Mouse (Mus musculus) brain, embryonic 14.5 days (tissue): ENCODE measurements around the gene Mblac1. TPM values are rescaled to one million over a fixed set of nuclear protein-coding genes. Genes with fewer than 3 reads are reported as not detected.

Experiments used
- DNase-seq: peaks from one replicate; pipeline ENCODE4 v3.0.0-alpha.2; 2011; ENCODE audit warnings: low read depth
- CTCF ChIP-seq: fragments of 200-500 bp; IDR thresholded peaks from 2 replicates; pipeline ENCODE4 v1.5.1; 2012; ENCODE audit warnings: inconsistent platforms, mild to moderate bottlenecking, moderate library complexity, borderline replicate concordance; ENCODE audit not compliant: insufficient read depth, insufficient read length; ENCODE audit errors: extremely low read depth
- POLR2A ChIP-seq: fragments of 200-500 bp; IDR thresholded peaks from 2 replicates; pipeline ENCODE4 v1.6.1; 2012; ENCODE audit warnings: mild to moderate bottlenecking, inconsistent platforms, borderline replicate concordance; ENCODE audit not compliant: poor library complexity, insufficient read depth, insufficient read length, severe bottlenecking; ENCODE audit errors: extremely low read depth
- polyA plus RNA-seq: library from polyadenylated mRNA; depleted of rRNA; stranded (reverse); fragments of >200 nt; gene quantifications from 2 replicates; pipeline ENCODE4 v1.2.3, GENCODE M21; 2012; rRNA removed

Gene Mblac1
- polyA plus RNA-seq, 1 experiment: 10.3 TPM

DNA sequence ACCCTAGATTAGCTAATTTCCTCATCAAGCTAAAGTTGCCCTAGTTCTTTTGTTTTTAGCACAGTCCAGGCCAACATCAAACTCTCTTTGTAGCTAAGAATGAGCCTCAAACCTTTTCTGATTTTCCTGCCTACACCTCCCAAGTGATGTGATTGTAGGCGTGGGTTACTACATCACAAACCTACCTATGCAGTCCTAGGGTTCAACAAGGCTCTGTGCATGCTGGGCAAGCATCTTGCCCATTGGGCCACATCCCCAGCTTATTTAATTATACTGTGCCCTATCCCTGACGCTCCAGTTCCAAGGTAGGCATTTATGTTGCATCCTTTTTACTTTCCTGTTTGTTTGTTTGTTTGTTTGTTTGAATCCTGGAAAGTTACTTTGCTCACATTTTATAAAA, 31.6 kb downstream of the Mblac1 start, which contains the start of gene Nxpe5:
Gene Nxpe5 (plus strand): TSS at position 199 of the 400 bp plus-strand sequence.
- DNase-seq: no peak
- TF ChIP-seq CTCF (no peak), POLR2A (no peak)

DNA sequence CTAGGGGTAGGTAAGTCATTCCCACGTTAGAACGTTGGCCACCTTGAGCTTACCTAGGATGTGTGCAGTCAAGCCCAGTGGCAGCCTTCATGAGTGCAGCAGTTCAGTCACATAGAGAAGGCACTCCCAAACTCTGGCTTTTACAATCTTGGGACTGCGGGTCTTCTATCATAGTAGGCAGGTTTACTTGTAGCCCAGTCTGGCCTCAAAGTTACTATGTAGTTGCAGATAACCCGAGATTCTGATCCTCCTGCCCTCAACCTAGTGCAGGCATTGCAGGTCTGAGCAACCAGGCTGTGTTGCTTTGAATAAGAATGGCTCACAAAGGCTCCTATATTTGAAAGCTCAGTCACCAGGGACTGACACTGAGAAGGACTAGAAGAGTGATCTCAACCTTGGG, 32.4 kb downstream of the Mblac1 start:
- no peak for DNase-seq
- TF ChIP-seq CTCF (no peak), POLR2A (no peak)

DNA sequence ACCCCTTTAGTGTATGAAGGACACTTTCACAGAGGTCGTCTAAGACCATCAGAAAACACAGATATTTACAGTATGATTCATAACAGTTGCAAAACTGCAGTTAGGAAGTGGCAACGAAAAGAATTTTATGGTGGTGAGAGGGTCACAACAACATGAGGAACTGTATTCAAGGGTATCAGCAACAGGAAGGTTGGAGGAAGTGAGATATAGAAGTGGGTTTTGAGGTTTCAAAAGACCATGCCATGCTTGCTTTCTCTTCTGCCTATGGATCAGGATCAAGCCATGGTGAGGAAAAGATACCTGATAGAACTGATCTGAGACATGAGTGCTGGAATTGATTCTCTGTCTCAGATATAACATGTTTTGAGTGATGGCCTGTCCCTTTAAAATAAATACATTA, 33.3 kb downstream of the Mblac1 start:
- no peak for TF ChIP-seq POLR2A
- TF ChIP-seq CTCF: no peak
- DNase-seq: no peak

- TF ChIP-seq POLR2A (no peak), CTCF (peak; percentile 45; the same call in 1 of the 2 replicates)
- DNase-seq: peak; percentile 5
Observed at GRCm38 (mm10) chr5:138228026-138228425, 33.9 kb downstream of the Mblac1 start.

- DNase-seq: no peak
- no peak for TF ChIP-seq CTCF
- TF ChIP-seq POLR2A: no peak
Observed at GRCm38 (mm10) chr5:138229511-138229910, 35.4 kb downstream of the Mblac1 start.

- no peak for DNase-seq
- TF ChIP-seq CTCF: no peak
- TF ChIP-seq POLR2A: no peak
Observed at GRCm38 (mm10) chr5:138233778-138234177, 39.7 kb downstream of the Mblac1 start.

- no peak for DNase-seq
- TF ChIP-seq CTCF: no peak
- no peak for TF ChIP-seq POLR2A
Observed at GRCm38 (mm10) chr5:138234224-138234623, 40.1 kb downstream of the Mblac1 start.

GRCm38 (mm10) chr5:138241511-138241910, 47.4 kb downstream of the Mblac1 start:
- DNase-seq: no peak
- TF ChIP-seq CTCF (no peak), POLR2A (no peak)

Other genes starting within 250 kb of the Mblac1 start
- gene Gjc3, start 231.2 kb upstream of the Mblac1 start, polyA plus RNA-seq: 0.39 and 0.82 TPM in 2 replicates
- gene Azgp1, start 212.8 kb upstream of the Mblac1 start, polyA plus RNA-seq: 0.08 TPM in 1 of 2 replicates, not detected in the other
- not detected in 2 replicates for gene Smok3a, start 173.1 kb upstream of the Mblac1 start, polyA plus RNA-seq
- gene Smok3b, start 172.9 kb upstream of the Mblac1 start, polyA plus RNA-seq: not detected in 2 replicates
- not detected in 2 replicates for gene Smok3c, start 141.1 kb upstream of the Mblac1 start, polyA plus RNA-seq
- 15.8 and 24.1 TPM in 2 replicates for gene Zkscan1, start 109.2 kb upstream of the Mblac1 start, polyA plus RNA-seq
- gene Zscan21, start 77.4 kb upstream of the Mblac1 start, polyA plus RNA-seq: 63.8 and 66.3 TPM in 2 replicates
- 10.3 and 11.9 TPM in 2 replicates for gene Zfp113, start 38.6 kb upstream of the Mblac1 start, polyA plus RNA-seq
- 134 and 144 TPM in 2 replicates for gene Cops6, start 33.2 kb upstream of the Mblac1 start, polyA plus RNA-seq
- gene Ap4m1, start 22.3 kb upstream of the Mblac1 start, polyA plus RNA-seq: 60.2 and 77.6 TPM in 2 replicates
- 111 and 146 TPM in 2 replicates for gene Mcm7, start 21.9 kb upstream of the Mblac1 start, polyA plus RNA-seq
- gene Taf6, start 6.9 kb upstream of the Mblac1 start, polyA plus RNA-seq: 89.7 and 128 TPM in 2 replicates
- 20.6 and 22.7 TPM in 2 replicates for gene Cnpy4, start 6.8 kb upstream of the Mblac1 start, polyA plus RNA-seq
- gene Nxpe5, start 31.6 kb downstream of the Mblac1 start, polyA plus RNA-seq: 0.03 and 0.04 TPM in 2 replicates
- 120 and 151 TPM in 2 replicates for gene Lamtor4, start 61.2 kb downstream of the Mblac1 start, polyA plus RNA-seq
- 131 and 172 TPM in 2 replicates for gene BC037034, start 69.7 kb downstream of the Mblac1 start, polyA plus RNA-seq
- gene Gal3st4, start 78.5 kb downstream of the Mblac1 start, polyA plus RNA-seq: 0.58 and 0.63 TPM in 2 replicates
- gene Gm43720, start 85.6 kb downstream of the Mblac1 start, polyA plus RNA-seq: 0.44 and 0.48 TPM in 2 replicates
- 564 and 797 TPM in 2 replicates for gene Gpc2, start 85.7 kb downstream of the Mblac1 start, polyA plus RNA-seq
- gene Stag3, start 85.9 kb downstream of the Mblac1 start, polyA plus RNA-seq: 19.6 TPM in 2 replicates
- 0.06 and 0.25 TPM in 2 replicates for gene Pvrig, start 147.6 kb downstream of the Mblac1 start, polyA plus RNA-seq
- gene Zfp157, start 247.2 kb downstream of the Mblac1 start, polyA plus RNA-seq: 32.1 and 39.5 TPM in 2 replicates